Mouse (Mus musculus) bone marrow, adult 2 months (tissue): ENCODE results near the gene Cybrd1.

Source experiments
- CTCF ChIP-seq: fragments of 200-500 bp; IDR thresholded peaks from 2 replicates; pipeline ENCODE4 v1.5.1; 2011; ENCODE audit warnings: low read length, control low read depth; ENCODE audit not compliant: control insufficient read depth, insufficient read depth
- POLR2A ChIP-seq: fragments of 200-500 bp; IDR thresholded peaks from 2 replicates; pipeline ENCODE4 v1.6.1; 2011; ENCODE audit warnings: low read depth, mild to moderate bottlenecking, control low read depth, low read length, borderline replicate concordance; ENCODE audit not compliant: control insufficient read depth

DNA sequence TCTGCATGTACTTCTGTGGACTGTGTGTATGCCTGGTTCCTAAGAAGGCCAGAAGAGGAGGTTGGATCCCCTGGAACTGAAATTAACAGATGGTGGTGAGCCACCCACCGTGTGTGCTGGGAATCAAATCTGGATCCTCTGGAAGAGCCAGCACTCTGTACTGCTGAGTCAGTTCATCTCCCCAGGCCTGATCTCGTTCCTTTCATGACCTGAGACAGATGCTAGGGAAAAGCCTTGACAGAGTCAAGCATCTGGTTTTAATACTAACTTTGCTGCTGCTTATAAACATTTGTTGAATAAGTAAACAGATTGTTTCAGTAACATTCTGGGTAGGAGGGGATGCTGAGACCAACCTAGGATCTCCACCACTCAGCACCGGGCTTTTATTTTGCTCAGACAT, 9.2 kb upstream of the Cybrd1 start:
- no peak for TF ChIP-seq POLR2A
- TF ChIP-seq CTCF: no peak
